Mouse (Mus musculus): Measurements from ENCODE around the gene Kcna7.
"Not testable (repeated sequence)": the region's sequence is repeated elsewhere in the genome, so short reads cannot be mapped to it uniquely, and the experiment has no call there.

The Kcna7 gene

DNA sequence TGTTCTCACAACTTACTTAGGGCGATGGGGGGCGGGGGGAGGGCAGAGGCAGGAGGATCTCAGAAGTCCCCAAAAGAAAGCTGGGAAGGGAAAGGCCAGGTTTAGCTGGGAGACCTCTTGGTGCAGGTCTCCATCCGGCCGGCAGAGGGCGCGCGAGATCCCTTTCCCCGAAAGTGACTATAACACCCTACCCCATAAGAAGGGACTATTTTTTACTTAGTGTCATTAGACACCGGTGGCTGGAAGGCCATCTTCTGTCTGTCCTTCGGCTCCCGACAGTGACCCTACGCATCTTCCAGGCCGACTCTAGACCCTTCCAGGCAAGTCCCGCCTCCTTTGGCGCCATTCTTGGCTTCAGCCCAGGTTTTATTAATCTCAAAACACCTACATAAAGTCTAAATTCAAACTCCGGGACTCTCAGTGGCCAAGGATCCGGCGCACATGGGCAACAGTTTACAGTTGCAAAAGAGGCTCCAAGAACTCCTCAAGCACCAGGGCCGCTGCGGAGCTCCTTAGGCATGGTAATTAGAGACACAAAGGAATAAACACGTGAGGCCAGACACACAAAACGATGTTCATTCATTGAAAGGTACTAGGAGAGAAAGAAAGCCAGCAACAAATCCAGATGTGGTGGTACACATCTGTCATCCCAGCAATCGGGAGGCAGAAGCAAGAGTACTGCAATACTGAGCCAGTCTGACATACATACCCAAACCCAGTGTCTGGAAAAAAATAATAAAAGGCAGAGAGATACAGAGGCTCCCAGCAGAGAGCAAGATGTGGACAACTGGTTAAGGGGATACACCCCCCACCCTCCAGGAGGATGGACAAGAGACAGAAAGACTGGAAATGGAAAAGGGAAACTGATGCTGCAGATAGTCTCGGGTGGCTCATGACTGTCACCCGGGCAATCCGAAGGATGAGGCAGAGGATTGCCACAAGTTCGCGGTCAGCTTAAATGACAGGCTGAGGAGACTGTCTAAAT, at the start of gene Kcna7:
Gene Kcna7 (plus strand): TSS at position 563 of the 985 bp plus-strand sequence.
- peak; percentile 82 to 87 for DNase-seq

DNA sequence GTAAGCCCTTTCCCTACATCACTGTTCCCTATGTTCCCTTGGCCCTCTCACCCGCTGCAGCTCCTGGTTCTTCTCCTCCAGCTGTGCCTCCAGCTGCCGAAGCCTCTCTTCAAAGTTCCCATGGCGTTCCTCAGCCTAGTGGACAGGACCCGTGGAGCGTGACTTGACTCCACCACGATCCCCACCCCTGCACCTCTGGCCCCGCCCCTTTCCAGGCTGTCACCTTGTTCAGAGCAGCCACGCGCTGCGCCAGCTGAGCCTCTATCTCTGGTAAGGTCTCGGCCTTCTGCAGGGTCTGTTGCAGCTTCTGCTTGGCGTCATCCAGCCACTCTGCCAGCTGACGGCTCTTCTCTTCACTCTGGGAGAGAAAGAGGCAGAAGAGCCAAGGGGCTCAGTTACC, 49.4 kb upstream of the Kcna7 start:
- DNase-seq = no peak

DNA sequence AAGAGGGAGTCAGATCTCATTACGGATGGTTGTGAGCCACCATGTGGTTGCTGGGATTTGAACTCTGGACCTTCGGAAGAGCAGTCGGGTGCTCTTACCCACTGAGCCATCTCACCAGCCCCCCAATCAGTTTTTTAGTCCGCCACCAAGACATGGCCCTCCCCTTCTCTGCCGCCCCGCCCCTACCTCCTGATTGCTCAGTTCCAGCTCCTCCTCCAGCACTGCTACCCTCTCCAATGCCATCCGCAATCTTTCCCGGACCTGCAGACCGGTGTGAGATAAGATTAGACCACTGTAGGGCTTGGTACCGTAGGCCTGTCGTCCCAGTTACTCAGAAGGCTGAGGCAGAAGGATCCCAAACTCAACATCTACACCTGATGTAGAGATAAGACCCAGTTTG, 46.4 kb upstream of the Kcna7 start:
- DNase-seq = not testable (repeated sequence)

DNA sequence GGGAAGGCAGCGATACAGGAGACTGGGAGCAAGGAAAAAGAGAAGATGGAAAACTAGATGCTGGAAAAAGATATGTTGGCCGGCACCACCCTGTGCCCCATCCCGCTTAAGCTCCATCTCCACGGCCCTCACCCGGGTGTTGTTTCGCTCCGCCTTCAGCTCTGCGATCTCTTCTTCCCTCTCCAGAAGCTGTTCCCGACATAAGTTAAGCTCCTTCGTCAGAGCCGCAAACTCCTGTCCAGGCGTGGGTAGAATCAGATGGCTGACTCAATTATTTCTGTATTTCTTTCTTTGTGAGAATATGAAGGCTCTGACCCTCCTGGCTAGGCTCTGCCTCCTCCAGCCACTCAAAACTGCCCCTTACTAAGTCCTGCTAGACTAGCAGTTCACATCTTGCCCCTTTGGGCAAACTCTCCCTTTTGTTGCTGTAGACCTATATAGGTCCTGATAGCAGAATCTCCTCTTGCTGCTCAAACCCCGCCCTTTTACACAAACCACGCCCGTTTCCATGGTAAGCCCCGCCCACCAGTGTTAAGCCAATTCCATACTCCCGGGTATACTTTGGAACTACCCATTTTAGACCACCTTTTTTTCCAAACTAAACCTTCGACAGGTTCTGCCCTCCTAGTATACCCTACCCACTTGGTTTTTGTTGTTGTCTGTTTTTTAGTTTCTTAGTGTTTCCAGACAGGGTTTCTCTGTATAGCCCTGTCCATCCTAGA, 44.9 kb upstream of the Kcna7 start:
- DNase-seq = no peak

DNA sequence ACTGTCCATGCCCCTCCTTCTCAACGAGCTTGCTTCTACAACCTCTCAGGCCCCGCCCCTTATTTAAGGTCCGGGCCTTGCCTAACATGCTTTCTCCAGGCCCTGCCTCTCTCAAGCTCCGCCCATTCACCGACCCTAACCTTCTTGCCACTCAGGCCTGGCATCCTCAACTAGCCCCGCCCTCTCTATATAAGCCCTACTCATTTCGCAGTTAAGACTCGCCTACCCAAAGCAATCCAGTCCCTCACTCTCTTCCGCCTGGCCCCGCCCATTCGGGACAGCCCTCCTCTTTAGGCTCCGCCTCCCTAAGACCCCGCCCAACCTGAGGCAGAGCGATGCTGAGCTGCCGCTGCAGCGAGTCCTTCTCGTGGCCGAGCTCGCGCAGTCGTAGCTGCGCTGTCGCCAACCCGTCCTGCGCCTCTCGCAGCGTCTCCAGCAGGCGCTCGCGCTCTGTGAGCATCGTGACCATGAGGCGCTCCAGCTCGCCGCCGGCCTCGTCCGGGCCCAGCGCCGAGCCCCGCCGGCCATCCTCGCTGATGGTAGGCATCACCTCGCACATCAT, 44.1 kb upstream of the Kcna7 start:
- peak; percentile 89 for DNase-seq

DNA sequence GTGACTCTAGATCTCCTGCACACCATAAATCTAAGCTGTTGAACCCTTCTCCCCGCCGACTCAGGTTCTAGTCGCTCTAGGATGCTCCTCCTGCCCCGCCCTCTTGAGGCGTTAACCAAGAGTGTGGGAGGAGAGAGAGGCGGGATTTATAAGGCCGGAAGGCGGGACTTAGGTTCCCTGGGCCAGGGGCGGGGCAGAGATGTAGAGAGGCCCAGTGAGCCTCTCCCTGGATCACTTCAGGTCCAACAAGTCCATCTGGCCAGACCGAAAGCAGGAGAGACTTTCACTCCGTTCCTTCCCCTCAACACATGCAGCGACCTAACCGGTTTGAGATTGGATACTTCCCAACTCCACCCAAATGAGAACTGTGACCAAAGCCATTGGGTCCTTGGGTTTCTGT, 42.7 kb upstream of the Kcna7 start:
- peak; percentile 74 to 75 for DNase-seq

DNA sequence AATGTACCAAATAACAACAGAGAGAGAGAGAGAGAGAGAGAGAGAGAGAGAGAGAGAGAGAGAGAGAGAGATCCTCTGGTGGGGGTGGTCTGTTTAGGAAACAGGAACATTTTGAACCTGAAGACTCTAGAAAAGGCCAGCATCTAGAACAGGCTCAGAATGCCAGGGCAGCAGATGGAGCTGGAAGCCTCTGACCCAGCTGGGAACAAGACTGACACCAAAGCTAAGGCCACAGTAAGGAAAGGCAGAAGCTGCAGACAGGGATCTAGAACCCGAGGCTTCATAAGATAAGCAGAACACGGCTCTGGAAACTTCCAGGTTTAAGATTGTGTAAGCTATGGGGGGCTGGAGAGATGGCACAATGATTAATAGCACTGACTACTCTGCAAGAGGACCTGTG, 41.5 kb upstream of the Kcna7 start:
- peak in 1 of 2 experiments; percentile 38 for DNase-seq

DNA sequence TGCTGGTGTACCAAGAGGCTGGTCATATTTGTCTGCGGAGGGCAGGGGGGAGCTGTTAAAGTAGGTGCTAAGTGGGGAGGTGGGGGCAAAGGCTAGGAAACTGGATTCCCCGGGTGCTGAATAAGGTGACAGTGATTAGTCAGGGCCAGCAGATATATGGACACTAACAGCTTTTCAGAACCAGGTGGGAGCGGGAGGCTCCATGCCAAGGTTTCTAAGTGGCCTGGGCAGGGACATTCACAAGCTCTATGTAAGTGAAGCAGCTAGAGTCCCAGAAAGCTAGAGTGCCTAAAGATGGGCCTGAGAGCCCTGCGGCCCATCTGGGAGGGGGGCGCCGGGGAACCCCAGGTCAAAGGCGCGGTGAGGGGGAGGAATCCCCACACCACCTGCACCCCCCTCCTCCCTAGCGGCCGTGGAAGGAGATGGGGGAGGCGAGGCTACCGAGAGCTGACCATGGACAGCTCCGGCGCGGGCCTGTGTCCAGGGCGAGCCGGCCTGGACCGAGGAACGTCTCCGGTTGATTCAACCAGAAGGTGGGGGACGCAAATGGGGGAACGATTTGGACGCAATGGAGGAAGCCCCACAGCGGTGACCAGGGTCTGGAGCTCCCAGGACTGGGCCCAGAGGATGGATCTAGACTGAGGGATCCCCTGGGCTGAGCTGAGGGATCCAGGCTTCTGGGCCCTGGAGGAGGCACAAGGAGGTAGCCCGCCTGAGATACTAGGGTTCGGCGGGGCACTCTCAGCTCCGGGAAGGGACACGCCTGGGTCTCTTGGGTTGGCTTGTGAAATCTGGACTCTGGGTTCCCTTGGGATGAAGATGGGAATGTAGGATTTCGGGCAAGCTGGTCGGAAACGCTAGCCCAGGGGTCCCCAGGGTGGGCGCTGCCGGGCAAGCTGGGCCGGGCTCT, 39.5 kb upstream of the Kcna7 start:
- peak; percentile 80 to 81 for DNase-seq

DNA sequence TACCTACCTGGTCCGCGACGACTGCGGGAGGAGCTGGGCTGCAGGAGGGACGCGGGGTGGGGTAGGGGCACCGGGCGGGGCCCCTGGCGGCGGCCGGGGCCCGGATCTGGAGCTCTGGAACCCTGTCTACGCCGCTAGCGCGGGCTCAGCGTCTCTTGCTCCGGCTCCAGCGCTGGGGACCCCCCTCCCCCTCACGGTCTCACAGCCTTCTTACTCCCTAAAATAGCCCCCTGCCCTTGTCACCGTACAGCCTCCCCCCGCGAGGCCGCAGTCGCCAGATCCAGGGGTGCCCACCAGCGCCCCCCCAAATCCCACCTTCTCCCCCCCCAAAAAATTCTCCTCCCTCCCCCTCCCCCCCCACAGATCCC, 38.8 kb upstream of the Kcna7 start, which contains the start of gene Ppfia3:
Gene Ppfia3 (minus strand): TSS at position 368 of the 368 bp plus-strand sequence.
- no peak for DNase-seq

DNA sequence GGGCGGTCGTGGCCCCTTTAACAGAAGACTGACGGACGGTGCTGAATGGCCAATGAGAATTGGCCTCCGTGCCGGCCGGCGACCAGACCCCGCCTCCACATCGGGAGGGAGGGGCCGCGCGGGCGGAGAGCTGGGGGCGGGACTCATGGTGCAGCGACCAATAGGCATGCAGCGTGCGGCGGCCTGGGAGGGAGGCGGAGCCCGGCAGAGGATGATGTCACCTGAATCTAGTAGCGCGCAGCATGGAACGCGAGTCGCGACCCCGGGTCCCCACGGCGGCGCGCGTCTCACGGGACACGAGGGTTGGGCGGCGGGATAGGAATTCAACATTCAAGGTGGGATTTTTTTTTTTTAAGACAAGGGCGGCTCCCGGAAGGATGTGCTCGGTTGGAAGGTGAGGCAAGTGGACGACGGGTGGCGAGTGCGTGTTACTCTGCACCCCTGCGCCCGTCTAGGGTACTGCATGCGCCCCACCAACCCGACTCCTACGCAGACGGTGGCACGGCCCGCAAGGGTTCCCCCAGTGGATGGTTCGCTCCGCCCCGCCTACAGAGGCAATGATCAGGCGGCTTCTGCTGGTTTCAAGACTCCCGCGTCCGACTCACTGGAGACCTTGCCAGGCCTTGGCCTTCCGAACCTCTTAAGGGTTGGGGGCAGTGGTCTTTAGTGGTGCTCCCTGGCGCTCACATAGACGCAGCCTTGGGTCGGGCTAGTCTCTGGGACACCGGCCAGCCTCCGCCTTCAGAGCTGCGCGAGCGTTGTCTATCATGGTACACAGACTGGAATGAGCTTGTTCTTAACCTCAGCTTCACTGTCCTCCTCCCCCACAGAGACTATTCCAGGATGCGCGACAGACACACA, 38.2 kb upstream of the Kcna7 start:
- peak; percentile 99 for DNase-seq

DNA sequence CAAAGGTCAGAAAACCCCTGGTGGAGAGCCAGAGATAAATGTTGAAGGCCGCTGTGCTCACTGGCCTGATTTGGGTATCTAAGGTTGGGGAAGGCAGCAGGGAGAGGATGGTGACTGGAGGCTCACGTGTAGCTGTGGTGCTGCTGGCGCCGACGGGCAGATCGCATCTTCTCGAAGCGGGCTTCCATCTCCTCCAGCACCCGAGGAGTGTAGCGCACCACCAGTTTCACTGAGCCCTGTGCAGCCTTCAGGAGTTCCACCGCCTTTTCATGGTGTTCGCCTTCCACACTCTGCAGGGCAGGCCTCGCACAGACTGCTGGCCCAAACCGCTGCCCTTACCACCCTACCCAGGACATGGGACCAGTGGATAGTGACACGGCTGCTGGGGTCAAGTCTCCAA, 37.3 kb upstream of the Kcna7 start:
- DNase-seq = peak in 1 of 2 experiments; percentile 40

DNA sequence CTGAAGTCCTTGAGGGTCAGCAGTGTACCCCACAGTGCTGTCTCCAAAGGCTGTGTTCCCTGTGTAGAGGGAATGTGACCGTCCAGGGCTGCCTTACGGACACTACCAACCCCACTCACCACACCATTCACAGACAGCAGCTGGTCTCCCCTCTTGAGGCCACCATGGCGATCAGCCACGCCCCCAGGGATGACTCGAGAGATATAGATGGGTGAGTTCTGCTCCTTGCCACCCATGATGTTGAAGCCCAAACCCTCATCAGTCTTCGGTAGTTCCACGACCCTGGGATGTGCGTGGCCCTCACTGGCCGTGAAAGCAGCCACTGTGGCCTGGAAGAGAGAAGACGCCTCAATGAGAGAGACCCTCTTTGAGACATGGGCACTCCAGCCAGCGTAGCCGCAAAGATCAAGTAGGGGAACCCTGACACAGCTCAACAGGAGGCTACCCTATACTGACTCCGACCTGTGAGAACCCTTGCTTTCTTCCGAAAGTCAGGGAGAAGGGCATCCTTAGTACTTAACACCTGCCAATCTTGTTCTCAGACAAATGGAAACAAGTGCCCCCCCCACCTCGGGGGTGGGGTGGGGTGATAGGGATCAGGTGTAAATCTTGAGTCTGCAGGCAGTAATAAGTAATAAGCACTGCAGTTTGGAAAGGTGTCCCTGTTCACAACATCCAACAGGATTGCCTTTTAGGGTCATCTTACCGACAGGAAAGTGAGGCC, 36.3 kb upstream of the Kcna7 start:
- no peak for DNase-seq

DNA sequence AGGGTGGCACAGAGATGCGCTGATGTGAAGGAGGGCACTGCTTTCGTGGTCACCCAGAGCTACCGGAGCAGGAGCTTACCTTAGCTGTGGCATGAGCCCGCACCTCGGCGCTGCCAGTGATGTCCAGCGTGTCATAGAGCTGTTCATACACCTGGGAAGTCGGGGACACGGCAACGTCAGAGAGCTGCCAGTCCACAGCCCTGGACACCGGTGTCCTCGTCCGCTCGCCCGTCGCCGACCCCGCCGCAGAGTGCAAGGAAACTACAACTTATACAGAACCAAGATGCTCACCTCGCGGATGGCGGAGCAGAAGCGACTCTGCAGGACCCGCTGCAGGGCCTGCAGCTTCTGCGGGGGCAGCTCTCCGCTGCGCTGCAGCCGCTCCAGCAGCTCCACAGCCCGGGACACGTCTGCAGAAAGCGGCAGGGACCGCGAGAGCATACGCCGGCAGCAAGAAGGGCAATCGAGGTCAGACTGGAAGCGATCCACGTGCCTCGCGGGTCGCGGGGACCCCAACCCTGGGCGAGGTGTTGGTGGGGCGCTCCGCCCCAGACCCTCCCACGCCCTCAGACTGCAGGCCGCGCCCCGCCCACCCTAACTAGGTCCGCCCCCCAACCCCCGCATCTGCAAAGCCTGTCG, 35.5 kb upstream of the Kcna7 start:
- DNase-seq = peak in 1 of 2 experiments; percentile 49

DNA sequence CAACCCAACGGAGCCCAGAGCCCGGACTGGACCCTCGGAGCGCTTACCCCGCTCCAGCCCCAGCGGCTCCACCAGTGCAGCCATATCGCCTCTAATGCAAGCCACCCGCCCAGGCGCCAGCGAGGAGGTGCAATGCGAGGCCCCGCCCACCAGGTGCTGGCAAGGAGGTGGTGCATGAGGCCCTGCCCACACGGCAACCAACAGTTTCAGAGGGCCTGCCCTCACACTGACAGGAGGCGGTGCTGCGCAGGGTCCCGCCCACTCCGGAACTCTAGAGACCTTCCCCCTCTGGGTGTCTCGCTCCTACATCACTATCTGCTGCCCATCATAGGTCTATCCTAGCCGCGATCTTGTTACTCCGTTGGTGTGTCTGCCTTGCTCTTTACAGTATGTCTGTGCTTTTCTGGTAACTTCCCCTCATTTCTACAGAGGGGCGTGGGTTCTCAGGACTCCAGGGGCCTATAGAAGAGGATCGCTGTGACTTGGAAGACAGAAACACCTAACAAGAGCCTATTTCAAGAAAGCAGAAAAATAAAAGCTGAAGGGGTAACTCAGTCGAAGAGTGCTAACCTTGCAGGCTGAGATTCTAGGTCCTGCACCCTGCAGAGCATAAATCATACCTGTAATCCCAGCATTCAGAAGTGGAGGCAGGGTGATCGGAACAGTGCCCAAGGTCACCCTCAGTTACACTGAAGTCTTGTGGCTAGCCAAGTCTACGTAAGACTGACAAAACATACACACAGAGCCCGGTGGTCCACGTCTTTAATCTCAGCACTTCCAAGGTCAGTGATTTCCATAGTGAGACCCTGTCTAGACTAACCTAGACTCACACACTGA, 34.8 kb upstream of the Kcna7 start, which contains the start of gene Lin7b:
Gene Lin7b (minus strand): TSS at position 109 of the 837 bp plus-strand sequence.
- DNase-seq = peak; percentile 90

DNA sequence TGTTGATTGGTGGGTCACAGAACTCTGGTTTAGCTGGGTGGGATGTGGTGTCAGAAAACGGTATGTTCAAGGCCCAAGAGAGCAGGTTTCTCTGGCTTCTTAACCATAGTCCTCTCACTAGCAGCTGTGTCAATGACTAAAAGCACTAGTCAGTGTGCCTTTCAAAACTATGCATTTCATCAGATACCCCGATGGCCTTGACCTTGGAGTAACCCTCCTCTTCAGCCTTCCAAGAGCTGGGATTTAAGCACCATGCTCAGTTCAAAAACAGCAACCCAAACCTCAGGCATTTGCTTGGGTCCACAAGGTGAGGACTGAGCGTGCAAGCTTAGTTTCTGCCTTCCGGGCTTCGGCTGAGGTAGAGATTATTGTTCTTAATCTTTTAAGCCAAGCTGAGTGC, 33.1 kb upstream of the Kcna7 start:
- DNase-seq = no peak

DNA sequence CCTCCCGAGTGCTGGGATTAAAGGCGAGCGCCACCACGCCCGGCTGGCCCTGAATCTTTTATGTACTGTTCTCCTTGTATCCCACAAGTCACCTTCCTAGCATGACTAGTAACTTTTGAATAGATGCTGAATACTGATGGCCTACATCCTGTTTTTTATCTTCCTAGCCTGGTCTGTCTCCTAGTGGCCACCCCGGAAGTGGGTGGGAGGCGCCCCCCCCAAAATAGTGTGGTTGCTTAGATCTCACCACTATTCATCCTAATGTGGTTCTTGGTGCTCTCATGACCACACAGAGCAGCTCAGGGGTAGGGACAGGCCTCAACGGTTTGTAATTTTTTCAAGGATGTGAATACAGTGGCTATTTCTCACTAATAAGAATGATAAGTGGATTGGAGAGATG, 30.8 kb upstream of the Kcna7 start:
- no peak for DNase-seq

DNA sequence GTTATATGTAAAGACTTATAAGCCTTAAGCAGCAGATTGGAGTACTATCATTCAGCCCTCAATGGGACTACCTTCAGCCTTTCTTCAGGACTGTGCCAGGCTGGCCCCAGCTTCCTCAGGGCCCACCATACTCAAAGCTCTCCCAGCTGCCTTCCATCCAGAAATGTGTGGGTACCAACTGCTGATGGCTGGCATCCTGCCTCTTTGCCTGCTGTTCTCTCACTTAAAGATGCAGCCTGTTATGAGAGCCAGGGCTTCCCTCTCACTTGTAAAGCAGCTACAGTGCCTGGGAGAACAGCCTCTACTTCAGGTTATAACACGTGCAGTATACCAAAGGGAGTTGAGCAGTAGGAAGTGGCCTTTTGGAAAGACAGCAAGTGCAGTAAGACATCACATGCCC, 29.4 kb upstream of the Kcna7 start:
- DNase-seq = no peak

DNA sequence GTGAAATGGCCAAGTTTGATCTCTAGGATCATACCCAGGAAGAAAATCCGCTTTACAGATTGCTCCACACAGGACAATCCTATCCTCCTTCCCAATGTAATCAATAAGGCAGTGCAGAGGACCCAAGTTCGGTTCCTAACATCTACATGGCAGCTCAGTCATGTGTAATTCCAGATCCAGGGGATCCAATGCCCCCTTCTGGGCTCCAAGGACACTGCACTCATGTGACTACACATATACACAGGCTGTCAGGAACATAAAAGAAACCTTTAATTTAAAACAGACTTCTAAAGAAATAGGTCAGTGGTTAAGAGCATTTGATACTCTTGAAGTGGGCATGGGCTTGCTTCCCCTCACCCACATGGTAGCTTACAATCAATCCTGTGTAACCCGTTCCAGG, 19.4 kb upstream of the Kcna7 start:
- DNase-seq = peak in 1 of 2 experiments; percentile 5

DNA sequence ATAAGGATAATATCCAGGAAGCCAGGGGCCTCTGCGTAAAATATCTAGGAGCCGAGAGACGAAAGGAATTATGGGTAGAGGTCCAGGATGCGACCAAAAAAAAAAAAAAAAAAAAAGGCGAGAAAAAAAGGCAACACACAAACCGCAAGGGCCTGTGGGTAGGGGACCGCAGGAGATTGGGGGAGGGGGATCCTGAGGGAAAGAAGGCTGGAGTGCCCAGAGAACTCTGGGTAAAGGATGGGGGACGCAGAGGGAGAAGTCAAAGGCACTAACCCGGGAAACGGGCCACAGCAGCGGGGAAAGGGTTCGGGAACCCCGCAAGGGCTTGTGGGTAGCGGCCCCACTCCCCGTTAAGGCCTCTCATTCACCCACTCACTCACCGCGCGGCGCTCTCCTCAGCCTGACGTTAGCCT, 10.3 kb upstream of the Kcna7 start:
- peak in 1 of 2 experiments; percentile 79 for DNase-seq

Measured in cerebellum, postnatal 14 days (tissue).